Mouse (Mus musculus) T-helper 17 cell (primary cell): ENCODE data around the gene Foxm1.

Experiments used
- in situ Hi-C, 2 experiments: fragments of 300-600 bp; cut with MboI, MseI; formaldehyde crosslinking; loops; 1 replicate in 1 of 2; 2 replicates in 1 of 2; pipeline ENCODE4 v1.15.1; 2025; ENCODE audit warnings: high pct_unique_total_duplicates in 2 of 2

Gene Foxm1

DNA sequence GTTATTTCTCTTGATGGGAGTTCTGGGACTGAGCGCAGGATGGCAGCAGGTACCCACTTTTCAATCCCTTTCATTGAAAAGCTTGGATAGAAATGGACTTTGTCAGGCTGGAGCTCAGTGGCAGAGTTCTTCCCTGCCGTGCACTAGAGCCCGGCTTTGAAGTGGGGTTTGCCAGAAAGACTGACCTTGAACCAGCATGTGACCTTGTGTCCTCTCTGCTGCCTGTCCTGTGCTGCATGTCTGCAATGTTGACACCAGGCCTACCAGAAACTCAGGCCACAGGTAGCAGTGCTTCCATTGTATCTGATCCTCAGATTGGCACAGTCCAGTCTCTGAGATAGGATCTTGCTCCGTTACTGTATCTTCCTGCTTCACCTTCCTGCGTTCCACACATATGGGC, 7.3 kb downstream of the Foxm1 start:
- in situ Hi-C loops: loop anchor here in 1 of 2 experiments (5.0 kb wide), 1 partner anchor 107 kb away; no protein-coding TSS in a partner anchor

DNA sequence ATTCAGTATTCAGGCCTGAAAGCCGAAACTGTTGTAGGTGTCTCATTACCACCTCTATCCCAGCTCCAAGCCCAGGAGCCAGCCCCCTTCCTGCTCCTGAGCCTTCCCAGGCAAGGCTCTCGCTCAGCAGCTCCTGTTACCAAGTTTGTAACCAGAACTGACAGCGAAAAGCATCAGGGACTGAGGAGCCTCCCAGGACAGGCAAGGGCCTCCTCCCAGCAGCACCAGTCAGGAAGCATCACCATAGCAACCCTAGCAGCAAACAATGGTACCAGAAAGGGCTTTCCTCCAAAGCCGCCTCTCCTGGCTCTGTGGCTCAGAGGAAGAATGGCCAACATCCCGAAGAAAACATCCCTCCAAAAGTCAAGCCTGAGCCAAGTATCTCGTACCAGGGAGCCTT, 12.4 kb downstream of the Foxm1 start, which contains the start of the genes Tex52 and Gm44596:
Tex52 (plus strand) TSS at position 265 of the 400 bp plus-strand sequence.
Gm44596 (plus strand) TSS at position 312 of the 400 bp plus-strand sequence.
- in situ Hi-C loops: loop anchor here in 1 of 2 experiments (25.0 kb wide), 1 partner anchor 1263 kb away; the partner anchor contains the start of gene Tigar

DNA sequence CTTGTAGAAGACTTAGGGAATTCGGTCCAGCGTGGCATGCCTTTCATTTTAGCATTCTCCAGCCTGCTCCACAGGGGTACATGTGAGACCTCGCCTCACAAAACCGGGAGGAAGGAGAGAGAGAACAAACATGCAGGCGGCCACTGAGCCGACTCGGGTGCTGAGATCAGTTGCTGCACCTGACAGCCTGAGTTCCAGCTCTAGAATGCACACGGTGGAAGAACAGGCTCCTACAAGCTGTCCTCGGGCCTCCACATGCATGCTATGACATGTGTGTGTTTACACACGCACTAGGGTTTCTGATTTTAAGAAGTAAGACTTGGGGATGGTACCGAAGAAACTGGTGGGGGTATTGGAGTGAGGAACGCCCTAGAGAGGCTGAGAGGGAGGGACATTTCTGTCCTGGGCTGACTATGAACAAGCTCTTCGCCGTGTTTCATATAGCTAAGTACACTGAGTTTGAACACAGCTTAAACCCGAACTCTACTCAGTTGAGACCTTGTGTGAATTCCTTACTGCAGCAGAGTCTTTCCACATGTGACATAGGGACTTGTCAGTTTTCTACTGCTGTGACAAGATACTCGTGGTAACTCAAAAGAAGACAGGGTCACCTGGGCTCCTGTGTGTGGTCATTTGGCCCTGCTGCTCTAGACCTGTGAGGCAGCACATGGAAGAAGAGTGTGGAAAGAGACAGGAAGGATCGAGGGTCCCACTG, 13.8 kb downstream of the Foxm1 start:
- in situ Hi-C loops: loop anchor here in 1 of 2 experiments (25.0 kb wide), 1 partner anchor 1264 kb away; the partner anchor contains the start of gene Tigar

DNA sequence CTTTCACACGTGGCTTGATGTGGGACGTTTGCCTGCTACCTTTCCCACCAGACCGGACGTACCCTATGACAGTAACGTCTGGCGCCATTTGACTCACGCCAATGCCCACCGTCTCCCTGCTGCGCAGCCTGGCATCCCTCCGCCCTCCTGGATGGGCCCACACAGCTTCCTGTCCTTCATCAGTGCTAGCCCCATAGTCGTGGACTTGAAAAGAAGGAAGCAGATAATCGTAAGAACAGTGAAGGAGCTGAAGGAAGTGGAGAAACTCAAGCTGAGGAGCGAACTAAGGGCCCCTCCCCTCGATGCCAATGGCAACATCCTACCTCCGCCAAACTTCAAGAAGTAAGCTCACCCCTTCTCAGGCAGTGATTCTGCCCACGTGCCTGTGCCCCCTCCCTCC, 16.9 kb downstream of the Foxm1 start:
- in situ Hi-C loops: loop anchor here in 1 of 2 experiments (25.0 kb wide), 1 partner anchor 1267 kb away; the partner anchor contains the start of gene Tigar

DNA sequence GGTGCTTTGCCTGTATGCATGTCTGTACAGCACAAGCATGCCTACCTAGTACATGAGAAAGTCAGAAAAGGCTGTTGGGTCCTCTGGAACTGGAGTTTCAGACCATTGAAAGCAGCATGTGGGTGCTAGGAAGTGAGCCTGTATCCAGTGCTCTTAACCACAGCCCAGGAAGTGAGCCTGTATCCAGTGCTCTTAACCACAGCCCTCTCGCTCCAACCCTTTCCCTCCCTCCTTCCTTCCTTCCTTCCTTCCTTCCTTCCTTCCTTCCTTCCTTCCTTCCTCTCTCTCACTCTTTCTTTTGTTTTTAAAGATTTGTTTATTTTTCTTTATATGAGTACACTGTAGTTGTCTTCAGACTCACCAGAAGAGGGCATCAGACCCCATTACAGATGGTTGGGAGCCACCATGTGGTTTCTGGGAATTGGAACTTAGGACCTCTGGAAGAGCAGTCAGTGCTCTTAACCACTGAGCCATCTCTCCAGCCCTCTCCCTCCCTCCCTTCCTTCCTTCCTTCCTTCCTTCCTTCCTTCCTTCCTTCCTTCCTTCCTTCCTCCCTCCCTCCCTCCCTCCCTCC, 17.9 kb downstream of the Foxm1 start:
- in situ Hi-C loops: loop anchor here in 1 of 2 experiments (25.0 kb wide), 1 partner anchor 1268 kb away; the partner anchor contains the start of gene Tigar

DNA sequence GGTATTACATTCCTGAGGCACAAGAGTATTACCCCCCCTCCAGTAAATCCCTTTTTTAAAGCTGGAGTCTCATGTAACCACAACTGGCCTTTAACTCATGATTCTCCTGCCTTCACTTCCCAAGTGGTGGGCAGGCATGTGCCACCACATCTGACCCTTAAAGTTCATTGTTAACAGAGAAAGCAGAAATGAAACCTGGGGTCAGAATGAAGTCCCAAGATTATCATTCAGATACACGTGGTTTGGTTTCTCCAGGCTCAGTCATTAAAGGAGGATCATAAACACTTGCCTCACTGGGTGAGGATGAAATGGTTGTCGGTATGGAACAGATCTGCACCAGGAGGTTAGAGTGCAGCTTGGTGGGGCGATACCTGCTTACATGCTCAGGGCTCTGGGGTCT, 18.5 kb downstream of the Foxm1 start:
- in situ Hi-C loops: loop anchor here in 1 of 2 experiments (25.0 kb wide), 1 partner anchor 1269 kb away; the partner anchor contains the start of gene Tigar

DNA sequence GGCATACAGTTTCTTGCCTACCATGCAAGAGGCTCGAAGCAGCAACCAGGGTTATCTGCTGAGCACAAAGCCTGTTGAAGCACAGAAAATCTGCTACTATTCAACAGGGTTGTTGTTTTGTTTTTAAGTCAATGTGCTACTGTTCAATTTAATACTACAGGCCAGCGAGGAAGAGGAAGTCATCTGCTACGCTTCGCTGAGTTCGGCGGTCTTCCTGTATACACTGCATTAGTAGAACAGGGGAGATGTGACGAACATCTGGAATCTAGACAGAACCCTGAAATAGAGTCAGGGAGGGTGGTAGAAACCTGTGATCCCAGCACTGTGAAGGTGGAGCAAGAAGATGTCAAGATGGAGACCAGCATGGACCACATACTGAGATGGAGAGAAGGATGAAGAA, 21.0 kb downstream of the Foxm1 start:
- in situ Hi-C loops: loop anchor here in 1 of 2 experiments (25.0 kb wide), 1 partner anchor 1271 kb away; the partner anchor contains the start of gene Tigar

DNA sequence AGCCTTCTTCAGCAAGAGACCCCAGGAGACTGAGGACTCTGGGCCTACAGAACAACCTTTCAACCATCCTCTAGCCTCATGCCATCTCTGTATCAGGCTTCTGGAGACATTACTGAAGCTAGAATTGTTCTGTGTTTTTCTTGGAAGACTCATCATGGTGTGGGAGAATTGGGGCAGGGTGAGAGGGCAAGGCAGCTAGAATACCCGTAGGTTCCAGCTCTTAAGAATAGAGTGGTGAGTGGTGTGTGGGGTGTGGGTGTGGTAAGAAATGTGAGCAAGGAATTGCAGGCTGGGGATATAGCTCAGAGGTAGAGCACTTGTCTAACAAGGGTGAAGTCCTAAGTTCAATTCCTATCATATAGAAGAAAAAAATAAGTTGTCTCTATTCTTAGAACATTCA, 22.3 kb downstream of the Foxm1 start:
- in situ Hi-C loops: loop anchor here in 1 of 2 experiments (25.0 kb wide), 1 partner anchor 1273 kb away; the partner anchor contains the start of gene Tigar

DNA sequence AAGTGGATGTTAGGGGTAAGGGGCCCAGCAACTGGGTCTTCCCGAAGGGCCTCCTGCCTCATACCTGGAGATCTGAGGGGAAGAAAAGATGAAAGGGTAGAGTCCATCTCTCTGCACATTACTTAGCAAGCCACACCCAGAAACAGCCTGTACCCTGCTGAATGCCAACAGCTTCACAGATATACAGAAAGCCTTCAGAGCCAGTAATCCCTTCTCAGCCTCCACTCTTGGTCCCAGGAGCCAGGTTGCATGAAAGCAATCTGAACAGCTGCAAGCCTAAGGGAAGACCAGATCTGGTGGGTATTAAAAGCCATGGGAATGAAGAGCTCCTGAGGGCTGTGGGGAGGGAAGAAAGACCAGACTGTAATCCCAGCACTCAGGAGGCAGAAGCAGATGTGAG, 26.4 kb downstream of the Foxm1 start:
- in situ Hi-C loops: loop anchor here in 1 of 2 experiments (25.0 kb wide), 1 partner anchor 1277 kb away; the partner anchor contains the start of gene Tigar

DNA sequence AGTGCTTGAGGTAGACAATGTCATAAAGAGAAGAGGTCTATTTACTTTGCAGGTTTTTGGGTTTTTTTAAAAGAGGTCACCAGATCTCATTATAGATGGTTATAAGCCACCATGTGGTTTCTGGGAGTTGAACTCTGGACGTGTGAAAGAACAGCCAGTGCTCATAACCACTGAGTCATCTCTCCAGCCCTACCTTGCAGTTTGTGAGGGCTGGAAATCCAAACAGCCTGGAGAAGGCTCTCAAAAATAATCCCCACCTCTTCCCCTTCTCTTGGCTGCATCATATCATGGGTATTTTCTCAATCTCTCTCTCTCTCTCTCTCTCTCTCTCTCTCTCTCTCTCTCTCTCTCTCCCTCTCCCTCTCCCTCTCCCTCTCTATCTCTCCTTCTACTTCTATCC, 27.9 kb downstream of the Foxm1 start:
- in situ Hi-C loops: loop anchor here in 1 of 2 experiments (25.0 kb wide), 1 partner anchor 1278 kb away; the partner anchor contains the start of gene Tigar

DNA sequence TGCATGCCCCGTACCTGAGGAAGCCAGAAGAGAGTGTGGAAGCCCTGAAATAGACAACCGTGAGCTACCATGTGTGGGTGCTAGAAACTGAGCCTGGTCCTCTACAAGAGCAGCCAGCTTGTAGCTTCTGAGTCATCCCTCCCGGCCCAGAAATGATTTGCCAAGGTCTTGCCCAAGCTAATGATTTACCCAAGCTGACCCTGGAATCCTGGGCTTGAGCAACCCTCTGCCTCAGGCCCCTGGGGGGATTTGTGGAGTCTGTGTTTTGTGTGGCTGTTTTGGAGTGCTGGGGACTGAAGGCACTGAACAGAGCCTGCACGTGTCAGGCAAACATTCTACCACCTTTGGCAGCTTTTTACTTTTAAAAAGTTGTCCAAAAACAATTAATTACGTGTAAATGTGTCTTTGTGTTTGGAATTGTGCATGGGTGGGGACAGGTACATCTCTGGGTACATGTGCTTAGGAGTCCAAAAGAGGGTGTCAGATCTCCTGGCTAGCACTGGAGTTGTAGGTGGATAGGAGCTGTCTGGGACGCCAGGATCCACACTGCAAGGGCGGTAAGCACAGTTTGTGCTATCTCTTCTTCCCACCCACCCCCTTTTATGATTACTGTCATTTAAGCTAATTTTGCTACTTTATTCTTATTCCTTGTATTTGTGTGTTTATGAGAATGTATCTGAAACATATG, 35.0 kb downstream of the Foxm1 start:
- in situ Hi-C loops: loop anchor here in 1 of 2 experiments (25.0 kb wide), 1 partner anchor 1285 kb away; the partner anchor contains the start of gene Tigar

DNA sequence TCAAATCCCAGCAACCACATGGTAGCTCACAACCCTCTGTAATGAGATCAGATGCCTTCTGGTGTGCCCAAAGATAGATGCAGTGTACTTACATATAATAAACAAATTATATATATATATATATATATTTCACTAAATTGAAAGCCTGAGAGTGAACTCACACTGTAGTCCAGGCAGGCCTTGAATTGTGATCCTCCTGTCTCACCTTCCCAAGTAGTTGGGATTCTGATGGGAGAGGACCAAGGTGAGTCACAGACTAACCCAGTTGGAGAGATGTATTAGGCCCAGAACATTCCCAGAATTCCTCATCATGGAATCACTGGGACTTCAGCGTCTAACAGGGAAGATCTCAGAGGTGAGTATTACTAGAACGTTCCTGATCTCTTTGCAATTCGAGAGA, 36.2 kb downstream of the Foxm1 start, which contains the start of gene Nrip2:
Nrip2 (plus strand) TSS at position 301 of the 400 bp plus-strand sequence.
- in situ Hi-C loops: loop anchor here in 1 of 2 experiments (25.0 kb wide), 1 partner anchor 1287 kb away; the partner anchor contains the start of gene Tigar

DNA sequence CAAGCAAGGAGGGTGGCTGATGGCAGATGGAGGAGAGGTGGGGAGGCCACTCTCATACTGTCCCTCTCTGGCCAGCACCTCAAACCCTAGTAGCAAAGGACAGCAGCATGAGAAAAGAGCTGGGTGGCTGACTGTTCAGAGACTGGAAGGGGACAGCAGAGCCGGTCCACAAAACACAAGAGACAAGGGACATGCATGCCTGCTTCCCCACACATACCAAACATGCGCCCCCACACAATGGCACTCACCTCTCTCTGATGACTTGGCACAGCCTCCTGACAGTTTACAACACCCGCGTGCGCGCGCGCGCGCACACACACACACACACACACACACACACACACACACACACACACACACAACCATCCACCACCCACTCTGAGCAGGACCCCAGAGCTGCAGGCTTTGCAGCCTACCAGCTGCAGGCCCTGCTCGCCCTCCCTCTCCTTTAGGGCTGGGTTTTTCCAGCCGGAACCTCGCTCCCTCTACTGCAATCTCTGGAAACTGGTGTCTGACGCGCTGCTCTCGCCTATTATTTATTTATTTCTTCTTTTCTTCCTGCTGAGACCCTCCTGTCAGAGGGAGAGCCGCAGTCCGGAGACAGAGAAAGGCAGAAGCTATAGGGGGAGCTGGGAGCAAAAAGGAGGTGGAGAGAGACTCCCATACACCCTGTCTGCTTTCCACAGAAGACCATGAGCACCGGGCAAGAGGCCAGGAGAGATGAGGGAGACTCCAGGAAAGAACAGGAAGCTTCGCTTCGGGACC, 36.8 kb downstream of the Foxm1 start:
- in situ Hi-C loops: loop anchor here in 1 of 2 experiments (25.0 kb wide), 1 partner anchor 1287 kb away; the partner anchor contains the start of gene Tigar

DNA sequence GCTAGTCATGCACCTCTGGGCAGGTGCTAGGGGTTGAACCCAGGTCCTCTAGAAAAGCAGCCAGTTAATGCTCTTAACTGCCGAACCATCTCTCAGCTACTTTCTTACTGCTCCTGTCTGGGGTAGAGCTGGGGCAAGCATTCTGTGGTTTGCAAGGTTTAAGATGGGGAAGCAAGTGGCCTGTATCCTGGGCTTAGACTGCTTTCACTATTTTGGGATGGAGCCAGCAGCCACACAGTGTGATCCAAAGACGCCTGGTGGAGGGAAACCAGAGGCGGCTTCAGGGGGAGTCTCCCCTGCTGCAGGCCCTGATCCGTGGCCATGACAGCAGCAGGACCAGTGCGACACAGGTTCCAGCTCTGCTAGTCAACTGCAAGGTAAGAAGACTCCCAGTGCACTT, 41.9 kb downstream of the Foxm1 start:
- in situ Hi-C loops: no loop called here

DNA sequence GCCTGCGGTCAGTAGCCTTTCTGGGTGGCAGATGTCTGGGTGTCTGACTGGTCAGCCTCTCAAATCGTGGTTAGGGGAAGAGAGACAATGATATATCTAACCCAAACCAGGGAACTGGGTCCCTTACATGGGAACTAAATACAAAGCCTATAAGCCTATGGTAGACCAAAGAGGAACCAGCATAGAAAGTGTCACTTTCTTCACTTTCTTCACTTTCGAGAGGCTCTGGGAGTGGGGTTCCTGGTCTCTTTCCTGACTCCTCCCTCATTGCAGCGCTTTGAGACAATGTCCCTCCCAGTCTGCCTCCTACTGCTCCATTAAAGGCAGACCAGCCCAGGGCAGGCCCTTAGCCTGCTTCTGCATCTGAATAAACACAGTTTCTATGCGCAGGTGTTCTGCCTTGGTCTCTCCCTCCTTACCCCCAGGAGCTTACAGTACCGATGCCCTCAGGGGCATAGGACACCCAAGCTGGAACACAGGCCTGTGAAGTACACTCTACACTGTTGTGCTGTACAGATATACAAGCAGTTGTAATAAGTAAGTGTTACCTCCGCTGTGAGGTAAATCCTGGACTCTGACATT, 45.9 kb downstream of the Foxm1 start:
- in situ Hi-C loops: no loop called here

DNA sequence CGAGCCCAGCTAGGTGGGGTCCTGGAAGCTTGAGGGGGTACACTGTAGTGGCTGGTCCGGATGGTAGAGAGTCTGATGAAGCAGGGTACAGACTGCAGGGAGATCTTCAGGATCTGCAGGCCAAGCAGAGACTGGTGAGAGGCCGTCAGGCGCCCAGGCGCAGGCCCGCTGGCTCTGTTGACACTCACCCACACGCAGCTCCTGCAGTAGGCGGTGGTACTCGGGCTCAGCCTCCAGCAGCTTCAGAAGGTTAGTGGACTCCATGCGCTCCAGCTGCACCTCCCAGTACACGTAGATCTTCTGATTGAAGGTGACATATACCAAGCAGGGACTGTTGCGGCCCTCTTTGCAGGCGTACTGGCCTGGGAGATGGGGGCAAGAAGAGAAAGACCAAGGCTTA, 47.5 kb downstream of the Foxm1 start:
- in situ Hi-C loops: loop anchor here (5.0 to 10.0 kb wide), 3 partner anchors 46 to 208 kb away; partner anchors contain the start of genes Foxm1 (in 1 of the 2) and Rhno1 (in 1 of the 2)

DNA sequence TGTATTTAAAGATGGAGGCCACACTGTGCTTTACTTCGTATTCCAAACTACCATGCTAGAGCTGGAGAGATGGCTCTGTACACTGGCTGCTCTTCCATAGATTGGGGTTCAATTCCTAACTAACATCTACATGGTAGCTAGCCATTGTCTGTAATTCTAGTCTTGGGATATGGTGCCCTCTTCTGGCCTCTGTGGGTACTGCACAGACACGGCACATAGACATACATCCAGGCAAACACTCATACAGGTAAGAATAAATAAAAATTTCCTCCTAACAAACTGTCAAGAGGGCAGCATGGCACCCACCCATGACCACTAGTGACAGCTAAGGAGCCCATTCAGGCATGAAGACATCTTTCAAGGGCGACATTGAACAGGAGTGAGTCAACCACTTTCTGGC, 48.3 kb downstream of the Foxm1 start:
- in situ Hi-C loops: loop anchor here (5.0 to 10.0 kb wide), 3 partner anchors 46 to 209 kb away; partner anchors contain the start of genes Foxm1 (in 1 of the 2) and Rhno1 (in 1 of the 2)

DNA sequence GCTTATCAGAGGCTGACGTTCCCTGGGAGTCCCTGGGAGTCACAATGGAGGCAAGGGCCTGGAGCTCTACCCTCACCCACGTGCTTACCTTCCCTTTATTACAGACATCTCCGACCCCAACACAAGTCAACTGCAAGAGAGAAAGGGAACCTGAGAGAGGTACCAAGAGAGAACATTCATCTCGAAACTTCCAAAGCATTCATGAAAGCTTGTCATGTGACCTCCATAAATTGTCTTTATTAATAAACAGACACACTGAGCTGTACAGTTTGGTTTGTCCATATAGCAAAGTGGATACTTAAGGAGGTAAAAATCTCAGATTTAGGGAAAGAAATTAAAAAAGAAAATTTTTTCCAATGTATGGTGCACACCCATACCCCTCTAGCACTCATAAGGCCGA, 53.4 kb downstream of the Foxm1 start:
- in situ Hi-C loops: loop anchor here in 1 of 2 experiments (10.0 kb wide), 1 partner anchor 51 kb away; the partner anchor contains the start of genes Foxm1 and Rhno1

DNA sequence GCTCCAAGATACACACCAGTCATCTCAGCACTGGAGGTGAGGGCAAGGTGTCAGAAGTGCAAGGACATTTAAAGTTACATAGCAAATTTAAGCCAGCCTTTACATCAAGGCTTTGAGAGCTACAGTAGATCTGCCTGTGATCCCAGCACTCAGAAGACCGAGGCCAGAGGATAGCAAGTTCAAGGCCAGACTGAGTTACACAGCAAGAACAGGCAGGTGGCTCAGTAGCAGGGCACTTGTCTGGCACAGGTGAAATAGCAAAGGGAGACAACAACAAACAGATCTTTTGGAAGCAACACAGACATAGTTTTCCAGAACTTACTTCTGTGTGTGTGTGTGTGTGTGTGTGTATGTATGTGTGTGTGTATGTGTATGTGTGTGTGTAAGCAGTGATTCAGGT, 55.3 kb downstream of the Foxm1 start:
- in situ Hi-C loops: loop anchor here in 1 of 2 experiments (10.0 kb wide), 1 partner anchor 53 kb away; the partner anchor contains the start of genes Foxm1 and Rhno1

DNA sequence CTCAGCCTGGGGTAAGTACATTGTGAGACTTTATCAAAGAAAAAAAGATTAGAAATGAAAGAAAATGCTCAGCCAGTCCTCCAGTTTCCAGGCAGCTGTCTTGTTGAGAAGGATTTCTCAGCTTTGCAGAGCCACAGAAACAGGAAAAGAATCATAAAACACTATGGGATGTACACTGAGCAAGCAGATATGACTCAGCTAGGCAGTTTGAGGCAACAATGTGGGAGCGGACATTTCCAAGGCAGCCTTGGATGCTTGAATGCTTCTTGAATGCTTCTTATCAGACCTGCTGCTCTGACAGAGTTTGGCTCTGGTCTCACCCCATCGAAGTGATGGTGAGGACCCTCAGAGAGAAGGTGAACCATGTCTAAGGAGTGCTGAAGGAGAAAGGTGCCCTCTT, 58.3 kb downstream of the Foxm1 start:
- in situ Hi-C loops: no loop called here
